Mouse (Mus musculus) bone marrow macrophage, adult 2 months (primary cell): ENCODE data around the gene Ak3.

Source experiments
- CTCF ChIP-seq: IDR thresholded peaks from 2 replicates; pipeline ENCODE4 v1.5.1; 2012; ENCODE audit warnings: low read depth, mild to moderate bottlenecking, low read length, moderate library complexity
- POLR2A ChIP-seq: IDR thresholded peaks from 2 replicates; pipeline ENCODE4 v1.6.1; 2012; ENCODE audit warnings: mild to moderate bottlenecking, low read depth, low read length, borderline replicate concordance

GRCm38 (mm10) chr19:28995366-28995765, 52.4 kb downstream of the Ak3 start:
- no peak for TF ChIP-seq CTCF
- TF ChIP-seq POLR2A, result no peak
